Mouse (Mus musculus): Measurements from ENCODE around the gene Ccdc150.

Ccdc150 gene

GRCm38 (mm10) chr1:54250158-54250866 lies at the start of gene Ccdc150:
TSS of gene Ccdc150 (plus strand) at chr1:54250683.
- 9% methylated on average over 33 of the region's 33 CpGs for WGBS

- WGBS = 98% methylated on average over 3 of the region's 3 CpGs
Measured at GRCm38 (mm10) chr1:54220273-54220672, 30.2 kb upstream of the Ccdc150 start.

GRCm38 (mm10) chr1:54242722-54243121 lies 7.8 kb upstream of the Ccdc150 start:
- 92% methylated on average over 4 of the region's 4 CpGs for WGBS

- WGBS = 66% methylated on average over 3 of the region's 3 CpGs
Measured at GRCm38 (mm10) chr1:54275552-54275951, 25.1 kb downstream of the Ccdc150 start.

GRCm38 (mm10) chr1:54279628-54280027 lies 29.1 kb downstream of the Ccdc150 start:
- WGBS = 90% methylated on average over 1 of the region's 1 CpGs

- WGBS = 83% methylated on average over 3 of the region's 3 CpGs
Measured at GRCm38 (mm10) chr1:54280651-54281050, 30.2 kb downstream of the Ccdc150 start.

GRCm38 (mm10) chr1:54306404-54306803 lies 55.9 kb downstream of the Ccdc150 start:
- WGBS = 78% methylated on average over 2 of the region's 2 CpGs

GRCm38 (mm10) chr1:54326647-54327046 lies 76.2 kb downstream of the Ccdc150 start:
- WGBS = 93% methylated on average over 2 of the region's 2 CpGs

GRCm38 (mm10) chr1:54327876-54328545 lies 77.5 kb downstream of the Ccdc150 start:
- WGBS = 90% methylated on average over 6 of the region's 6 CpGs

- whole genome bisulfite sequencing = 54% methylated on average over 4 of the region's 4 CpGs
Measured at GRCm38 (mm10) chr1:54332988-54333387, 82.5 kb downstream of the Ccdc150 start.

- WGBS = 92% methylated on average over 4 of the region's 4 CpGs
Measured at GRCm38 (mm10) chr1:54354786-54355185, 104.3 kb downstream of the Ccdc150 start.

- WGBS = 73% methylated on average over 5 of the region's 5 CpGs
Measured at GRCm38 (mm10) chr1:54355485-54355884, 105.0 kb downstream of the Ccdc150 start.

- WGBS = 84% methylated on average over 6 of the region's 6 CpGs
Measured at GRCm38 (mm10) chr1:54356566-54356965, 106.1 kb downstream of the Ccdc150 start.

- WGBS = 84% methylated on average over 9 of the region's 9 CpGs
Measured at GRCm38 (mm10) chr1:54380978-54381914, 130.8 kb downstream of the Ccdc150 start.

- 54% methylated on average over 1 of the region's 1 CpGs for WGBS
Measured at GRCm38 (mm10) chr1:54384221-54384620, 133.7 kb downstream of the Ccdc150 start.

Data from cerebral cortex, adult 2 months (tissue).